Mouse (Mus musculus) neural tube, embryonic 15.5 days (tissue): ENCODE data around the gene Rc3h1. TPM values are rescaled to one million over a fixed set of nuclear protein-coding genes. Genes with fewer than 3 reads are reported as not detected.
"Not testable (repeated sequence)": the region's sequence is repeated elsewhere in the genome, so short reads cannot be mapped to it uniquely, and the experiment has no call there.

Experiments used
- ATAC-seq: fragments of 200-750 bp; cut with Nextera tagmentation; 2 replicates; pipeline ENCODE4 v1.8.0; 2017; ENCODE audit warnings: mild to moderate bottlenecking, moderate TSS enrichment, moderate library complexity; ENCODE audit not compliant: low FRiP score
- H3K27ac ChIP-seq: fragments of 300-500 bp; sonication (generic); replicated peaks from 2 replicates; pipeline ENCODE4 v1.5.1; 2015; ENCODE audit warnings: mild to moderate bottlenecking, inconsistent platforms
- H3K27me3 ChIP-seq: fragments of 300-500 bp; sonication (generic); replicated peaks from 2 replicates; pipeline ENCODE4 v1.6.1; 2015; ENCODE audit warnings: inconsistent platforms
- H3K36me3 ChIP-seq: fragments of 300-500 bp; sonication (generic); 2 replicates; pipeline ENCODE4 v1.6.1; 2015; ENCODE audit warnings: inconsistent platforms
- H3K4me1 ChIP-seq: fragments of 300-500 bp; sonication (generic); 2 replicates; pipeline ENCODE4 v1.6.1; 2015; ENCODE audit warnings: inconsistent platforms
- H3K4me2 ChIP-seq: fragments of 300-500 bp; sonication (generic); 2 replicates; pipeline ENCODE4 v1.6.1; 2015; ENCODE audit warnings: inconsistent platforms, mild to moderate bottlenecking, moderate library complexity
- H3K4me3 ChIP-seq: fragments of 300-500 bp; sonication (generic); replicated peaks from 2 replicates; pipeline ENCODE4 v1.5.1; 2015; ENCODE audit warnings: mild to moderate bottlenecking, inconsistent platforms
- H3K9ac ChIP-seq: fragments of 300-500 bp; sonication (generic); replicated peaks from 2 replicates; pipeline ENCODE4 v1.6.1; 2015; ENCODE audit warnings: mild to moderate bottlenecking, inconsistent platforms
- H3K9me3 ChIP-seq: fragments of 300-500 bp; sonication (generic); replicated peaks from 2 replicates; pipeline ENCODE4 v1.6.1; 2016; ENCODE audit warnings: inconsistent platforms
- WGBS: fragments of 180-500 bp; shearing (Covaris S2); methylation state at CpG from one replicate; pipeline ENCODE4 v1.1.7; 2015; ENCODE audit warnings: mixed read lengths; 5-methylcytosine and 5-hydroxymethylcytosine counted together
- polyA plus RNA-seq: library from polyadenylated mRNA; unstranded; fragments of >200 nt; fragmentation: Nextera tagmentation; extraction: Ambion mirVana; gene quantifications from 2 replicates; pipeline ENCODE4 v1.2.1, GENCODE M21; 2015

Gene Rc3h1
- polyA plus RNA-seq, 1 experiment from 2014 or later = 6.1 TPM

DNA sequence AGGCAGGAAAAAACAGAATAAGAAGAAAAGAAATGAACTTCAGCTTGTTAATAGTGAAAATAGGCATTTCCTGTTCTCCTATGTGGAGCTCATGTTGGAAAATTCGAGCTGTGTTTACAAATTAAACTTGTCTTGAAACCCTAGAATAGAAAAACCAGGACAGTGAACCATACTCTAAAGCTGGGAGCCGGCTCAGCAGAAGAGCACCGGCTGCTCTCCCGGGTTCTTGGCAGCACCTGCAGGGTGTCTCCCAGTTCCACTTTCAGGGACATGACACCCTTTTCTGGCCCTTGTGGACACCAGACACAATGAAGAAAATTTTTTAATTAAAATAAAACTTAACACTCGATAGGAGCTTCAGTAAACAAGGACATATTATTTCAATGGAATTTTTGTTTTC, 62.4 kb downstream of the Rc3h1 start:
- Histone ChIP-seq H3K4me3 (no peak overlapping the region), H3K27me3 (no peaks in the 10 kb centered on the region), H3K9ac (no peak overlapping the region), H3K9me3 (no peaks in the 10 kb centered on the region), H3K4me2 (no peak overlapping the region), H3K4me1 (no peaks in the 10 kb centered on the region), H3K36me3 (peaks cover 46% of the 10 kb centered on the region), H3K27ac (no peak overlapping the region)
- WGBS = 90% methylated on average over 5 of the region's 5 CpGs
- ATAC-seq = no peak

DNA sequence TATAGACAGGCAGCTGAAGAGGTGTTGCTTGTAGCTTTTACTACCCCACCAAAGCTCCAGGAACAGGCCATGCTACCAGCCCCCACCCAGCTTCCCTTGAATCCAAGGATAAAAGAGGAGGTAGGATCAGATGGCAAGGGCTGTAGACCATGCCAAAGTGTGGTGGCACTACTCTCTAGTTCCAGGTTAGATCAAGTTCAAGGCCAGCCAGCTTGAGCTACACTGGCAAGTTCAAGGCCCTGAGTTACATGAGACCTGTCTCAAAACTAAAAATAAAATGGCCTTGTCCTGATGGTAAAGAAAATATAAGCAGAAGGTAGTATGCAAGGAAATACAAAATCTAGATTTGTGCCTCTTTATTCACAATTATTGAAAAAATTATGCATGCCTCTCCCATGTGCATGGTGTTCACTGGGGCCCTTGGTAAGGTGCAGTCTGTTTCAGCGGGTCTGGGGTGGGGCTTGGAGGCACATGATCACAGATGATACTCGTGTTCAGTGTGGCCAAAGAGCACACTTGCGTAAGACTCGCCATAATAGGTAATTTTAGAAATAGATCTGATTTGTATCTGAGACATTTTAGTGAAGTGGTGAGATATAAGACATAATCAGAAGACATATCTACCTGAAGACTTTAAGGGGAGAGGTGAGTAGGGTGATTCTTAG, 72.0 kb downstream of the Rc3h1 start, which contains the start of gene Serpinc1:
Gene Serpinc1 (plus strand): TSS at position 515 of the 665 bp plus-strand sequence.
- no peaks in the 10 kb centered on the region for H3K9me3 ChIP-seq
- H3K4me2 ChIP-seq = no peak within 1 kb of the TSS
- no peak within 1 kb of the TSS for H3K9ac ChIP-seq
- WGBS = 96% methylated on average over 4 of the region's 4 CpGs
- H3K4me3 ChIP-seq = no peak within 1 kb of the TSS
- no peaks in the 10 kb centered on the region for H3K27me3 ChIP-seq
- H3K4me1 ChIP-seq = no peaks in the 10 kb centered on the region
- ATAC-seq = no peak
- H3K27ac ChIP-seq = no peak within 1 kb of the TSS
- H3K36me3 ChIP-seq = peaks cover 2% of the 10 kb centered on the region; the same call in 1 of the 2 replicates

DNA sequence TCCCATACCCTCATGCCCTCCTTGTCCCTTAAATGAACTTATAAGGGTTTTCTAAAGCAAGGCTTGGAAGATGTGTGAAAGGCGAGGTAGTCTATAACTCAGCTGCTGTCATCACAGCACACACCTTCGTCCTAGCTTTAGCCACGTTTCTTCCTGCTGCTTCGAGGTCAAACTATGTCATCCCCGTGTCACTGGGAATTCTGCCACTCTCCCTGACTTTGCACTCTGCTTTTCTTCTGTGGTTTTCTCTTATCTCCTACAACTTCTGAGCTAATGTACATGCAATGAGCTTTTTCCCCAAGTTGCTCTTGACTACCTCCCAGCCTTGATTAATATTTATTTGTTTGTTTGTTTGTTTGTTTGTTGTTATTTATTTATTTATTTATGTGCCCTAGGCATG, 73.8 kb downstream of the Rc3h1 start:
- 84% methylated on average over 5 of the region's 5 CpGs for WGBS
- no peak for ATAC-seq

DNA sequence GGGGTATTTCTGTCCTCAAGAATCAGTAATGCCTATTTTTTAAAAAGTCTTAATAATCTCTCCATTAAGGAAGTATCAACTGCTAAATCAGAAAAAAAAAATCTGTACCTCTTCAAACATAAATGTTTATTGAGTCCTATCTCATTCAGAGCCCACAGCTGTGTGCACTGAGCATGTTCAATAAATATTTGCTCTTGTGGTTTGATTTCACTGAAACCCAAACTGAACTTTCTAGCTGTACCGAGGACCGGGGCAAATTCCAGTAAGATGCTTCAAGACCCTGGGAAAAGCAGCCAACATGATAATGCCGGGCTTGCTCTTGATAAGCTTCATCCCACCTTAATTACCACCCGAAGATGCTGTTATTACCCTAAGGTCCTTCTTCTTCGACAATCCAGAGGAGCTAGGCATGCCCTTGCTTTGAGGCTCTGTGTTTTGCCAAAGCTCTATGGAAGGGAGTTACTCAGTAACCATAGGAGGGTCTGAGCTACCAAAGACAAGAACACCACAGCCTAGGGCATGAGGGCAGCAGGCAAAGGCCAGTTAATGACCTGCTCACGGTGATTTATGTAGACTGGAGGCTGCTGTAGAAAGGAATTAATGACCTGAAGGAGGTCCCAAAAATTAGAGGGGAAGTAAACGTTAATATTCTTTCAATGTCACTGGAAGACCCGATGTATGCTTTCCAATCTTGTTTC, 74.5 kb downstream of the Rc3h1 start:
- 68% methylated on average over 8 of the region's 8 CpGs for WGBS

More for the DNA sequence above, 73.8 kb downstream of the Rc3h1 start:
- Histone ChIP-seq H3K4me1 (no peaks in the 10 kb centered on the region), H3K36me3 (peaks cover 2% of the 10 kb centered on the region; the same call in 1 of the 2 replicates), H3K9me3 (no peaks in the 10 kb centered on the region), H3K4me2 (no peak overlapping the region), H3K27me3 (no peaks in the 10 kb centered on the region), H3K27ac (no peak overlapping the region), H3K9ac (no peak overlapping the region), H3K4me3 (no peak overlapping the region)

DNA sequence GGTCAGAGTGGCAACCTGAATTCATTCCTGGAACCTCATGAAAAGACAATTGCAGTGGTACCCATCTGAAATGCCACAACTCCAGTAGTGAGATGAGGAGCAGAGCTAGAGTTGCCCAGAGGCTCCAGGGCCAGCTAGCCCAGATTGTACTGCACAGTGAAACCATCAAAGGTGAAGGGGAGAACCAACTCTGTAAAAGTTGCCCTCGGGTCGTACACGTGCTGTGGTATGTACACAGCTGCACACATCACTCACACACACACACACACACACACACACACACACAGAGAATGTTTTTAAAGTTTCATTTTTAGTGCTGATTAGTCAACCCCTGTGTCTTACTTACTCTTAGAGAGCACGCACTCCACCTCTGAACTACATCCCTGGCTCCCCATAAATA, 75.1 kb downstream of the Rc3h1 start:
- Histone ChIP-seq H3K9me3 (no peaks in the 10 kb centered on the region), H3K4me1 (no peaks in the 10 kb centered on the region), H3K9ac (no peak overlapping the region), H3K36me3 (no peaks in the 10 kb centered on the region), H3K27me3 (no peaks in the 10 kb centered on the region), H3K4me2 (no peak overlapping the region), H3K27ac (no peak overlapping the region), H3K4me3 (no peak overlapping the region)
- WGBS = 97% methylated on average over 4 of the region's 4 CpGs
- no peak for ATAC-seq

More for the DNA sequence above, 74.5 kb downstream of the Rc3h1 start:
- no peaks in the 10 kb centered on the region for H3K36me3 ChIP-seq
- no peaks in the 10 kb centered on the region for H3K27me3 ChIP-seq
- no peaks in the 10 kb centered on the region for H3K9me3 ChIP-seq
- H3K4me2 ChIP-seq = no peak overlapping the region
- H3K27ac ChIP-seq = no peak overlapping the region
- no peak for ATAC-seq
- H3K4me3 ChIP-seq = no peak overlapping the region
- H3K4me1 ChIP-seq = no peaks in the 10 kb centered on the region
- H3K9ac ChIP-seq = no peak overlapping the region

DNA sequence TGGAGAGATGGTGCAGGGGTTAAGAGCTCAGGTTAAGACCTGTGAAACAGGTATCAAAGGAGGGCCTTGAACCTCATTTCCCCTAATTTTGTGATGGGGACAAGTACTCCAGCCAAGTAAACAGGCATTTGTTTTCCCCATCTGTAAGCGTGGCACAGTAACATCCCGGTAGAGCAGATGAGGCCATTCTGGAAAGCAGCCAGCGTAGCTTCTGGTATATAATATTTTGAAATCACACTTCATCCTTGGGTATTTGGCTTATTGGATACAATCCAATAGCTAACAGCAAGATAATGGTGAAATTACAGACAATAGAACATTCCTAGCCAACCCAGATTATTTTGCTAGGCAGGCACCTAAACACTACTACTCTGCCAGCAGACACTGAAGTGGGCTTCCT, 76.7 kb downstream of the Rc3h1 start:
- Histone ChIP-seq H3K4me2 (no peak overlapping the region), H3K27ac (no peak overlapping the region), H3K27me3 (no peaks in the 10 kb centered on the region), H3K36me3 (no peaks in the 10 kb centered on the region), H3K9ac (no peak overlapping the region), H3K9me3 (no peaks in the 10 kb centered on the region), H3K4me1 (no peaks in the 10 kb centered on the region), H3K4me3 (no peak overlapping the region)
- ATAC-seq = no peak
- WGBS = 79% methylated on average over 3 of the region's 3 CpGs

DNA sequence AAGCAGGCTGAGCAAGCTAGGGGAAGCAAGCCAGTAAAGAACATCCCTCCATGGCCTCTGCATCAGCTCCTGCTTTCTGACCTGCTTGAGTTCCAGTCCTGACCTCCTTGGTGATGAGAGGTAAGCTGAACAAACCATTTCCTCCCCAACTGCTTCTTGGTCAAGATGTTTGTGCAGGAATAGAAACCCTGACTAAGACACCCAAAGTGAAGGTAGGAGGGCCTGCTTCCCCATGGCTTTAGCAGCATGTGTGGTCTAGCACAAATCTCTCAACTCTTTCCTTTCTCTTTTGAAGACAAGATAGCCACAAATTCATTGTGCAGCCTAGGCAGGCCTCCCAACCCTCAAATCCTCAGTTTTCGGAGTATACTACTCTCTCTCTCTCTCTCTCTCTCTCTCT, 78.5 kb downstream of the Rc3h1 start:
- not testable (repeated sequence) for H3K4me2 ChIP-seq, ATAC-seq, H3K36me3 ChIP-seq, H3K27me3 ChIP-seq, H3K27ac ChIP-seq, H3K4me3 ChIP-seq, H3K4me1 ChIP-seq, H3K9ac ChIP-seq, H3K9me3 ChIP-seq
- WGBS = 80% methylated on average over 1 of the region's 1 CpGs

DNA sequence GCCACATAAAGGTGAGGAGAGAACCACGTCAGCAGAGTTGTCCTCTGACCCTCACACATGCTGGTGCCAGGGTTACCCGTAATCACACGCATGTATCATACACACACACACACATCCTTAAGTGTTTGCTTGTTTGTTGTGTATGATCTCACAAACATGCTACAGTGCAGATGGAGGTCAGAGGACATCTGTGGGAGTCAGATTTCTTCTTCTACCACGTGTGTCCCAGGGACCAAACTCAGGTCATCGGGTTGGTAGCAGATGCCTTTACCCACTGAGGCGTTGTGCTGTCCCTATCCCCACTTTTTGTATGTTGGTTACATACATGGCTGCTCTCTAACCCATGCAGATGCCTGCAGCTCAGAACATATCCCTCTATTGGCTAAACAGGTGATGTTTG, 79.3 kb downstream of the Rc3h1 start:
- Histone ChIP-seq H3K4me1 (no peaks in the 10 kb centered on the region), H3K27ac (no peak overlapping the region), H3K9me3 (no peaks in the 10 kb centered on the region), H3K4me2 (no peak overlapping the region), H3K36me3 (no peaks in the 10 kb centered on the region), H3K9ac (no peak overlapping the region), H3K4me3 (no peak overlapping the region), H3K27me3 (no peaks in the 10 kb centered on the region)
- 89% methylated on average over 6 of the region's 6 CpGs for WGBS
- ATAC-seq = no peak

DNA sequence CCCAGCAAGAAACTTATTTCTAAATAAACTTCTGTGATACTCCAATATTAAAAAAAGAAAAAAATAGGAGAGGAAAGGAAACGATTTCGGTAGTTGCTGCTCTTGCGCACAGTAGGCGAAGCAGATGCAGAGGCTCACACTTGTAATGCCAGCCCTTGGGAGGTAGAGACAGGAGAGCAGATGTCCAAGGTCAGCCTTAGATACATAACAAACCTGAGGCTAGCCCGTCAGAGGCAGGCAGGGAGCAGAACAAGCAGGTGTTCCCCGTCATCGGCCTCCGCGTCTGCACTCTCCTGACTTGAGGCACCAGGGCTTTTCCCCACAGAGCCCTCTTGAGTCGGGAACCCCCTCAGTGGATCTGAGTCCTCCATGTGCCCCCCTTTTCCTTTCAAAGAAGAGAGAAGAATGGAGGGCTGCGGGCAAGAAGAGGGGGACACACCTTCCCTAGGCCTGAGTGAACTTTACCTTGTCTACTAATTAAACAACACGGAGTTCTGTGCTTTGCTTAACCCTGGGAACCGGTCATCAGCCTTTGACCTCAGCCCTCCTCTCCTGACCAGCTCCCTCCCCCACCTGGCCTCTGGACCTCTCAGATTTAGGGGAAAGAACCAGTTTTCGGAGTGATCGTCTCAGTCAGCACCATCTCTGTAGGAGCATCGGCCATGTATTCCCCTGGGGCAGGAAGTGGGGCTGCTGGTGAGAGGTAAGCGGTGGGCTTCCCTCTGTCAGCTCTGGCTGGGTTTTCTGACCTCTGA, 80.8 kb downstream of the Rc3h1 start:
- no peaks in the 10 kb centered on the region for H3K9me3 ChIP-seq
- no peak overlapping the region for H3K4me2 ChIP-seq
- 91% methylated on average over 17 of the region's 17 CpGs for WGBS
- ATAC-seq = no peak
- no peaks in the 10 kb centered on the region for H3K27me3 ChIP-seq
- H3K4me1 ChIP-seq = no peaks in the 10 kb centered on the region
- H3K36me3 ChIP-seq = no peaks in the 10 kb centered on the region
- H3K4me3 ChIP-seq = no peak overlapping the region
- no peak overlapping the region for H3K27ac ChIP-seq
- H3K9ac ChIP-seq = no peak overlapping the region

DNA sequence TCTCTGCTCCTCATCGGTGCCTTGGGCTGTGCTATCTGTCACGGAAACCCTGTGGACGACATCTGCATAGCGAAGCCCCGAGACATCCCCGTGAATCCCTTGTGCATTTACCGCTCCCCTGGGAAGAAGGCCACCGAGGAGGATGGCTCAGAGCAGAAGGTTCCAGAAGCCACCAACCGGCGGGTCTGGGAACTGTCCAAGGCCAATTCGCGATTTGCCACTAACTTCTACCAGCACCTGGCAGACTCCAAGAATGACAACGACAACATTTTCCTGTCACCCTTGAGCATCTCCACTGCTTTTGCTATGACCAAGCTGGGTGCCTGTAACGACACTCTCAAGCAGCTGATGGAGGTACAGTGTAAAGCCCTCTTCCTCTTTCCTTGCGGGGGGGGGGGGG, 83.2 kb downstream of the Rc3h1 start:
- Histone ChIP-seq H3K4me1 (no peaks in the 10 kb centered on the region), H3K36me3 (no peaks in the 10 kb centered on the region), H3K27ac (no peak overlapping the region), H3K9ac (no peak overlapping the region), H3K4me3 (no peak overlapping the region), H3K27me3 (no peaks in the 10 kb centered on the region), H3K4me2 (no peak overlapping the region), H3K9me3 (no peaks in the 10 kb centered on the region)
- 84% methylated on average over 15 of the region's 15 CpGs for WGBS
- no peak for ATAC-seq

DNA sequence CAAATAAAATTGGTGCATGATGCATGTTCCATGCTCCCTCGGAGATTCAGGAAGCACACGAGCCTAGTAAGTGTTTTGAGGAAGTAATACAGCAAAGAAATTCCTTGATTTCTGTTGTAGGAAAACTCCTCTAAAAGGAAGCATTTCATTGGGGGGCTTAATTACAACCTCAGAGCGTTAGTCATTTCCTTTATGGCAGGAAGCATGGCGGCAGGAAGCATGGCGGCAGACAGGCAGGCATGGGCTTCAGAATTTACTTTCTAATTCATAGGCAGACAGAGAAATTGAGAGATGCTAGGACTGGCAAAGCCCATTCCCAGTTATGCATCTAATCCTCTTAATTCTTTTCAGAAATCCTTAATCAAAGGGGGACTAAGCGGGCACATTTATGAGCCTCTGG, 87.6 kb downstream of the Rc3h1 start:
- WGBS = 84% methylated on average over 6 of the region's 6 CpGs
- Histone ChIP-seq H3K4me2 (no peak overlapping the region), H3K36me3 (no peaks in the 10 kb centered on the region), H3K9ac (no peak overlapping the region), H3K9me3 (no peaks in the 10 kb centered on the region), H3K27me3 (no peaks in the 10 kb centered on the region), H3K4me1 (no peaks in the 10 kb centered on the region), H3K27ac (no peak overlapping the region), H3K4me3 (no peak overlapping the region)
- ATAC-seq = no peak

DNA sequence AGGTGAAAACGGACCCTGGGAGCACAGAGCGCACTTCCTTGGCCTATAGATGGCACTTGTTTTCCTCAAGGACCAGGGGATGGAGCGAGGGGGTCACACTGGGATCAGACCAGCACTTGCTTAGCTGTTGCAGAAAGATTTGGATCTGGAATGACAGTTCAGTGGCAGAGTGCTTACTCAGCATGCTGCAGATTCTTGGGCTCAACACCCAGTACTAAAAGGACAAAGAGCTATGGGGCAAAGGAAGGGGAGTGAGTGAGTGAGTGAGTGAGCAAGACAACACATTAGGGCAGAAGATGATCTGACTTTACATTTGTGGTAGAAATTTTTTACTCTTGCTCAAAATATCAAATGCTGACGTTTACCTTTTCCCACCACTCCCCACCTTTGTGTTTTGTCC, 98.7 kb downstream of the Rc3h1 start:
- Histone ChIP-seq H3K4me3 (no peak overlapping the region), H3K27ac (no peak overlapping the region), H3K4me1 (no peaks in the 10 kb centered on the region), H3K9ac (no peak overlapping the region), H3K4me2 (no peak overlapping the region), H3K36me3 (peaks cover 18% of the 10 kb centered on the region), H3K9me3 (no peaks in the 10 kb centered on the region), H3K27me3 (no peaks in the 10 kb centered on the region)
- ATAC-seq = no peak
- WGBS = 68% methylated on average over 4 of the region's 4 CpGs
